Mouse (Mus musculus) forebrain, embryonic 13.5 days (tissue): ENCODE results near the gene Lamc2. TPM values are rescaled to one million over a fixed set of nuclear protein-coding genes. Genes with fewer than 3 reads are reported as not detected.

Source experiments
- ATAC-seq: fragments of 200-750 bp; cut with Nextera tagmentation; 2 replicates; pipeline ENCODE4 v1.8.0; 2017
- H3K27ac ChIP-seq: fragments of 300-500 bp; sonication (generic); 2 replicates; pipeline ENCODE4 v1.5.1; 2015; ENCODE audit warnings: inconsistent platforms, mild to moderate bottlenecking, moderate library complexity
- H3K27me3 ChIP-seq: fragments of 300-500 bp; sonication (generic); 2 replicates; pipeline ENCODE4 v1.6.1; 2015; ENCODE audit warnings: mild to moderate bottlenecking, inconsistent platforms
- H3K36me3 ChIP-seq: fragments of 300-500 bp; sonication (generic); 2 replicates; pipeline ENCODE4 v1.6.1; 2015; ENCODE audit warnings: mild to moderate bottlenecking, inconsistent platforms; ENCODE audit not compliant: poor library complexity, severe bottlenecking
- H3K4me1 ChIP-seq: fragments of 300-500 bp; sonication (generic); 2 replicates; pipeline ENCODE4 v1.6.1; 2015; ENCODE audit warnings: inconsistent platforms
- H3K4me2 ChIP-seq: fragments of 300-500 bp; sonication (generic); 2 replicates; pipeline ENCODE4 v1.6.1; 2015; ENCODE audit warnings: inconsistent platforms, mild to moderate bottlenecking, moderate library complexity
- H3K4me3 ChIP-seq: fragments of 300-500 bp; sonication (generic); 2 replicates; pipeline ENCODE4 v1.5.1; 2015; ENCODE audit warnings: mild to moderate bottlenecking, inconsistent platforms
- H3K9ac ChIP-seq: fragments of 300-500 bp; sonication (generic); 2 replicates; pipeline ENCODE4 v1.6.1; 2015; ENCODE audit warnings: mild to moderate bottlenecking, inconsistent platforms
- H3K9me3 ChIP-seq: fragments of 300-500 bp; sonication (generic); replicated peaks from 2 replicates; pipeline ENCODE4 v1.6.1; 2016; ENCODE audit warnings: inconsistent platforms
- WGBS: fragments of 180-500 bp; shearing (Covaris S2); methylation state at CpG from one replicate; pipeline ENCODE4 v1.1.7; 2015; 5-methylcytosine and 5-hydroxymethylcytosine counted together
- polyA plus RNA-seq: library from polyadenylated mRNA; unstranded; fragments of >200 nt; fragmentation: Nextera tagmentation; extraction: Ambion mirVana; gene quantifications from 2 replicates; pipeline ENCODE4 v1.2.1, GENCODE M21; 2015

Gene Lamc2
- polyA plus RNA-seq, 1 experiment from 2014 or later: 0.14 TPM

- H3K27me3 ChIP-seq: no peaks in the 10 kb centered on the region
- H3K36me3 ChIP-seq: no peaks in the 10 kb centered on the region
- no peak overlapping the region for H3K9ac ChIP-seq
- no peak overlapping the region for H3K27ac ChIP-seq
- WGBS: 35% methylated on average over 9 of the region's 9 CpGs
- H3K4me1 ChIP-seq: 0 out of 2 replicates have a peak, but pooled peaks cover 6% of the 10 kb centered on the region
- no peak for ATAC-seq
- H3K4me3 ChIP-seq: no peak overlapping the region
- no peaks in the 10 kb centered on the region for H3K9me3 ChIP-seq
- H3K4me2 ChIP-seq: no peak overlapping the region
These were observed 13.9 kb downstream of the Lamc2 start for GRCm38 (mm10) chr1:153172291-153172731.

- Histone ChIP-seq H3K9ac (no peak overlapping the region), H3K27ac (no peak overlapping the region), H3K9me3 (no peaks in the 10 kb centered on the region), H3K4me3 (no peak overlapping the region), H3K4me1 (0 out of 2 replicates have a peak, but pooled peaks cover 6% of the 10 kb centered on the region), H3K36me3 (no peaks in the 10 kb centered on the region), H3K27me3 (no peaks in the 10 kb centered on the region), H3K4me2 (no peak overlapping the region)
- 88% methylated on average over 10 of the region's 10 CpGs for WGBS
- no peak for ATAC-seq
These were observed 15.2 kb downstream of the Lamc2 start for GRCm38 (mm10) chr1:153171011-153171410.

GRCm38 (mm10) chr1:153168293-153168692 lies 18.0 kb downstream of the Lamc2 start:
- Histone ChIP-seq H3K9me3 (no peaks in the 10 kb centered on the region), H3K27ac (no peak overlapping the region), H3K27me3 (no peaks in the 10 kb centered on the region), H3K9ac (no peak overlapping the region), H3K4me2 (no peak overlapping the region), H3K4me3 (no peak overlapping the region), H3K4me1 (0 out of 2 replicates have a peak, but pooled peaks cover 6% of the 10 kb centered on the region), H3K36me3 (no peaks in the 10 kb centered on the region)
- ATAC-seq: no peak
- 87% methylated on average over 5 of the region's 5 CpGs for WGBS

GRCm38 (mm10) chr1:153163831-153164230 lies 22.4 kb downstream of the Lamc2 start:
- H3K4me3 ChIP-seq: no peak overlapping the region
- 82% methylated on average over 3 of the region's 3 CpGs for WGBS
- H3K27me3 ChIP-seq: no peaks in the 10 kb centered on the region
- no peak for ATAC-seq
- no peak overlapping the region for H3K9ac ChIP-seq
- H3K9me3 ChIP-seq: no peaks in the 10 kb centered on the region
- H3K4me1 ChIP-seq: no peaks in the 10 kb centered on the region
- H3K27ac ChIP-seq: no peak overlapping the region
- no peak overlapping the region for H3K4me2 ChIP-seq
- no peaks in the 10 kb centered on the region for H3K36me3 ChIP-seq

GRCm38 (mm10) chr1:153159137-153159536 lies 27.1 kb downstream of the Lamc2 start:
- H3K4me2 ChIP-seq: no peak overlapping the region
- H3K27ac ChIP-seq: no peak overlapping the region
- ATAC-seq: no peak
- H3K4me3 ChIP-seq: no peak overlapping the region
- no peaks in the 10 kb centered on the region for H3K27me3 ChIP-seq
- H3K9me3 ChIP-seq: no peaks in the 10 kb centered on the region
- no peaks in the 10 kb centered on the region for H3K4me1 ChIP-seq
- no peak overlapping the region for H3K9ac ChIP-seq
- 89% methylated on average over 4 of the region's 4 CpGs for WGBS
- H3K36me3 ChIP-seq: no peaks in the 10 kb centered on the region

GRCm38 (mm10) chr1:153157021-153157623 lies 29.1 kb downstream of the Lamc2 start:
- WGBS: 82% methylated on average over 5 of the region's 5 CpGs
- ATAC-seq: no peak
- Histone ChIP-seq H3K9me3 (no peaks in the 10 kb centered on the region), H3K27me3 (no peaks in the 10 kb centered on the region), H3K36me3 (no peaks in the 10 kb centered on the region), H3K9ac (no peak overlapping the region), H3K27ac (no peak overlapping the region), H3K4me2 (no peak overlapping the region), H3K4me3 (no peak overlapping the region), H3K4me1 (peaks cover 13% of the 10 kb centered on the region)

- no peak overlapping the region for H3K4me3 ChIP-seq
- no peaks in the 10 kb centered on the region for H3K27me3 ChIP-seq
- no peaks in the 10 kb centered on the region for H3K36me3 ChIP-seq
- WGBS: 91% methylated on average over 8 of the region's 8 CpGs
- H3K9ac ChIP-seq: no peak overlapping the region
- no peak overlapping the region for H3K4me2 ChIP-seq
- no peaks in the 10 kb centered on the region for H3K9me3 ChIP-seq
- no peak for ATAC-seq
- no peak overlapping the region for H3K27ac ChIP-seq
- peaks cover 13% of the 10 kb centered on the region for H3K4me1 ChIP-seq
These were observed 30.9 kb downstream of the Lamc2 start for GRCm38 (mm10) chr1:153155364-153155763.

GRCm38 (mm10) chr1:153153619-153154137 lies 32.6 kb downstream of the Lamc2 start:
- no peaks in the 10 kb centered on the region for H3K27me3 ChIP-seq
- H3K36me3 ChIP-seq: no peaks in the 10 kb centered on the region
- H3K4me2 ChIP-seq: no peak overlapping the region
- 52% methylated on average over 10 of the region's 10 CpGs for WGBS
- no peak overlapping the region for H3K4me3 ChIP-seq
- peaks cover 13% of the 10 kb centered on the region for H3K4me1 ChIP-seq
- no peak overlapping the region for H3K9ac ChIP-seq
- peak; percentile 38; the same call in 1 of the 2 replicates for ATAC-seq
- H3K27ac ChIP-seq: no peak overlapping the region
- no peaks in the 10 kb centered on the region for H3K9me3 ChIP-seq

GRCm38 (mm10) chr1:153152594-153152993 lies 33.7 kb downstream of the Lamc2 start:
- WGBS: 67% methylated on average over 7 of the region's 7 CpGs

GRCm38 (mm10) chr1:153145791-153146190 lies 40.5 kb downstream of the Lamc2 start:
- no peak overlapping the region for H3K27ac ChIP-seq
- no peaks in the 10 kb centered on the region for H3K36me3 ChIP-seq
- H3K4me3 ChIP-seq: no peak overlapping the region
- H3K9ac ChIP-seq: no peak overlapping the region
- H3K9me3 ChIP-seq: no peaks in the 10 kb centered on the region
- 92% methylated on average over 5 of the region's 5 CpGs for WGBS
- no peak overlapping the region for H3K4me2 ChIP-seq
- 0 out of 2 replicates have a peak, but pooled peaks cover 3% of the 10 kb centered on the region for H3K4me1 ChIP-seq
- no peaks in the 10 kb centered on the region for H3K27me3 ChIP-seq
- ATAC-seq: no peak

More at GRCm38 (mm10) chr1:153152594-153152993, 33.7 kb downstream of the Lamc2 start:
- Histone ChIP-seq H3K36me3 (no peaks in the 10 kb centered on the region), H3K4me2 (no peak overlapping the region), H3K9me3 (no peaks in the 10 kb centered on the region), H3K27ac (no peak overlapping the region), H3K27me3 (no peaks in the 10 kb centered on the region), H3K4me1 (peaks cover 13% of the 10 kb centered on the region), H3K9ac (no peak overlapping the region), H3K4me3 (no peak overlapping the region)
- no peak for ATAC-seq

GRCm38 (mm10) chr1:153144021-153144420 lies 42.2 kb downstream of the Lamc2 start:
- H3K4me1 ChIP-seq: 0 out of 2 replicates have a peak, but pooled peaks cover 3% of the 10 kb centered on the region
- no peaks in the 10 kb centered on the region for H3K27me3 ChIP-seq
- no peaks in the 10 kb centered on the region for H3K36me3 ChIP-seq
- H3K9me3 ChIP-seq: no peaks in the 10 kb centered on the region
- ATAC-seq: no peak
- no peak overlapping the region for H3K27ac ChIP-seq
- no peak overlapping the region for H3K9ac ChIP-seq
- no peak overlapping the region for H3K4me3 ChIP-seq
- H3K4me2 ChIP-seq: no peak overlapping the region
- 92% methylated on average over 11 of the region's 11 CpGs for WGBS

- Histone ChIP-seq H3K4me2 (no peak overlapping the region), H3K9me3 (no peaks in the 10 kb centered on the region), H3K4me3 (no peak overlapping the region), H3K9ac (no peak overlapping the region), H3K4me1 (no peaks in the 10 kb centered on the region), H3K27ac (no peak overlapping the region), H3K27me3 (no peaks in the 10 kb centered on the region), H3K36me3 (no peaks in the 10 kb centered on the region)
- ATAC-seq: no peak
- 42% methylated on average over 8 of the region's 8 CpGs for WGBS
These were observed 45.5 kb downstream of the Lamc2 start for GRCm38 (mm10) chr1:153140747-153141228.
